Mouse (Mus musculus) heart, adult 8-10 months (tissue): ENCODE results near the gene Ranbp10. TPM values are rescaled to one million over a fixed set of nuclear protein-coding genes. Genes with fewer than 3 reads are reported as not detected.
A peak's percentile ranks its signal among the peaks of the same experiment; 100 is the strongest.
"Not testable (repeated sequence)": the region's sequence is repeated elsewhere in the genome, so short reads cannot be mapped to it uniquely, and the experiment has no call there.

Source experiments
- DNase-seq: peaks from one replicate; pipeline ENCODE4 v3.0.0; 2022; ENCODE audit warnings: low spot score
- total RNA-seq, 4 experiments: library from RNA; stranded (reverse); gene quantifications; 2 replicates each; pipeline ENCODE4 v1.2.4; 2022

The Ranbp10 gene
- total RNA-seq, 4 experiments from 2014 or later = 17.4 to 20.0 (median 18.7) TPM

DNA sequence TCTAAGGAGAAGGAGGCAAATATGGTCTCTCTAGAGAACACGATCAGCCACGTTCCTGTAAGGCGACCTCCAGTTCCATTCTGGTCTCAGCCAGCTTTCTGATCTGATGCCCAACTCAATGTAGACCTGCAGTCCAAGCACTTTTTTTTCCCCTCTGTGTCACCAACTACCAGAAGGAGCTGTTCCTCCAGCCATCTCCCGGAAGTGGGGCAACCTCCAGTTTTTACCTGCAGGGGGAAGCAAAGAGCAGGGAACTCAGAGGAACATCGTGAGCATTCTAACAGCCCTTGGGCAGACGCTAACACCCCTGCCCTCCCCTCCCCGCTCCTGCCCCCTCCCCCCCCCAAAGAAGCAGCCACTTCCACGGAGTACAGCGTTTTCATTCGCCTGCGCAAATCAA lies 8.2 kb upstream of the Ranbp10 start:
- peak; percentile 78 for DNase-seq

DNA sequence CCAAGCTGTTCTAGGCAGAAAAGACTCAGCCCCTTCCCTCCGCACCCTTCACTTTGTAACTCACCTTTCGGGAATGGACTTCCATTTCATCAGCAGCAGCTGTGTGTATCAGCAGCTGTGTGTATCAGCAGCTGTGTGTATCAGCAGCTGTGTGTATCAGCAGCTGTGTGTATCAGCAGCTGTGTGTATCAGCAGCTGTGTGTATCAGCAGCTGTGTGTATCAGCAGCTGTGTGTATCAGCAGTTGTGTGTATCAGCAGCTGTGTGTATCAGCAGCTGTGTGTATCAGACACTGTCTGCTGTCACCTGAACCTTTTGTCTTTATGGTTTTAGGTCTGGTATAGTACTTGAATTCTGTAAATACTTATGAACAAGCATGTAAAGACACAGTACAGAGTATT lies 6.6 kb upstream of the Ranbp10 start:
- not testable (repeated sequence) for DNase-seq

DNA sequence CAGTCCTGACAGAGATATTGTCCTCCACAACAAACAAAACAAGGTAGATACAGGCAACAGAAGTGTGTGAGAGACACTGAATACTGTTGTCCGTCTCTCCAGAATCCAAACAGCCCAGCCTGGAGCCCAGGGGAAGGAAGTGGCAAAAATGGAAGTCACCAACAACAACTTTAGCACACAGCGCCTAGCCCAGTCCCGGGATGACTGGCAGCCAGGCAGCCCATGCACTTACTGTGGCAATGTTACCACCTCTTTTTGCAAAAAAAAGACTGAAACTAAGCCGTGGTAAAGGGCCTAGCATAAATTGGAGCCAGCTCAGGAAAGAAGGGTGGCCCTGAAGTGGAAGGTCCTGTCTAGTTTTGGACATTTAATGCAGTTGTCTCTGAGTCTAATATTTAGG lies 771 bp downstream of the Ranbp10 start:
- DNase-seq = no peak

DNA sequence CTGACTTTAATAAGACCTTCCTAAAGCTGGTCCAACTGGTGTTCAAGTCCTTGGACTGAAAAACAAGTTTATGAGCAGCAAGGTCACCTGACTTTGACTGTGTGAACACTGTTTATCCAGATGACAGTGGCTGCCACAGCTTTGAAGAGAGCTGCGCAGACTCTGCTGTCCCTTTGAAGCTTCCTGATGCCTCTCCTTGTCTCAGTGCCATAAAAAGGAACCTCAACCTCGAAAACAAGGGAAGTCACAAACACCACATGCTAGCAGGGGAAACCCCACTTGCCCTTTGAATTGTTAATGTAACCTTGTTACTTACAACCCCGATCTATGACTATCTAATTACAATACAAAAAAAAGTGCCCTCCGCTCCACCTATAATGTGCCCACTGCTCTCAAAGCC lies 1.6 kb downstream of the Ranbp10 start:
- DNase-seq = no peak

DNA sequence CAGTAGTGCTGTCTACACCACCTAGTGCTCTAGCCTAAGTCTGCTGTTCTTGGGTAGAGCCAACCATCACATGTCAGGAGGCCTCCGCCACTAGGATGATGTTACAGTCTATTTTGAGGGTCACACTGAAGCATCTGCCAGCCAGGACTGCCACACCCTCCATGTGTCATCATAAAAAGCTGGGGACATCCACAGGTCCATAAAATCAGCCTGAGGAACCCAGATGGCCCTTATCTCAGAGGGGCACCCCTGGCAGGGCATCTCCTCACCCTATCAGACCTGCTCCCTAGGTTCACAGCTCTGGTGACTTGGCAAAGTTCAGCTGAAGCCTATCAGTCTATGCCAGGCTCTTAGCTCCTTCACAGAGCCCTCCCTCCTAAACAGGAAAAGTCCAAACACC lies 6.2 kb downstream of the Ranbp10 start:
- DNase-seq = peak; percentile 49

DNA sequence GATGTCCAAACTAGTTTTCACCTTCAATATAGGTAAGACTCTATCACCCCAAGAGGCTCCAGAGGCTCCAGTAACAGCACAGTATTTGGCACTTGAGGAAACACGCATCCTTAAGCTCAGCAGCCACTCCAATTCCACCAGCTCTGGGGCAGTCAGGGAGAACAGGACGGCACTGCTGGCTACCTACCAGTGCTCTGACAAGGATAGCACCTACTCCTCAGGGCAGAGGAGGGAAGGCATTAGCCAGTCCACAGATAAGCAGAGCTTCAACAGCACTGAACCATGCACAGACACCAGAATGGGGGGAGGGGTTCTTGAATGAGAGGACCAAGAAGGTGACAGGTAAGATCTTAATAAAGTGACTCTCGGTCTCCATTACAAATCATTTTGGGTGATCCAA lies 7.5 kb downstream of the Ranbp10 start:
- no peak for DNase-seq

DNA sequence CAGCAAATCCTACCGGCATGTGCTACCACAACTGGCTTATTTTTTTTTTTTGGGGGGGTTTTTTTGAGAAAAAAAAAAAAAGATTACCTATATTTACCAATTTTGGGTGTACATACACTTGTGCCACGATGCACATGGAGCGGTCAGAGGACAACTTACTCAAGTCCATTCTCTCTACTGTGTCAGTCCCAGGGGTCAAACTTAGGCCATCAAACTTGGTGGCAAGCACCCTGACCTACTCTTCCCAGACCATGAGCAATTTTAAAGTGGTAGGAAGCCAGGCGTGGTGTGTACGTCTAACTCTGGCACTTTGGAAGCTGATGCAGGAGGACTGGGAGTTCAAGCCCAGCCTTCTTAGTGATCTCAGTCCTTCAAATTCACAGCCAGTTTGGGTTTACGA lies 13.9 kb downstream of the Ranbp10 start:
- no peak for DNase-seq

DNA sequence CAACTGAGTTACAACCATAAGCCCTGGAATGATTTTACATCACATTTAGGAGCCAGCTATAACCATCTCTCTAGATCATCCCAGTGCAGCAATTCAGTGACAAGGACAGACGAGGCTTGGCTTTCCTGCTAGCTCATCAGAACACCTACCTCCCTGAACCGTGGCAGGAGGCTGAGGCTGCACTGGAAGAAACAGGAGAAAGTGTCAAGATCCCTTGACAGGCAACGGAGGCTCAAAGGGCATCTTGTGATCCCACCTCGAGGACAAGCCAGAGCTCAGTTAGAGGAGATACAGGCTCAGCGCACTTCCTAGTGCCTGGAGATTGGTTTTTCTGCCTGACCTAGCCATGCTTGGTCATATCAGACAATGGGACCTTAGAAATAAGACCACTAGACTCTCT lies 14.6 kb downstream of the Ranbp10 start:
- no peak for DNase-seq

DNA sequence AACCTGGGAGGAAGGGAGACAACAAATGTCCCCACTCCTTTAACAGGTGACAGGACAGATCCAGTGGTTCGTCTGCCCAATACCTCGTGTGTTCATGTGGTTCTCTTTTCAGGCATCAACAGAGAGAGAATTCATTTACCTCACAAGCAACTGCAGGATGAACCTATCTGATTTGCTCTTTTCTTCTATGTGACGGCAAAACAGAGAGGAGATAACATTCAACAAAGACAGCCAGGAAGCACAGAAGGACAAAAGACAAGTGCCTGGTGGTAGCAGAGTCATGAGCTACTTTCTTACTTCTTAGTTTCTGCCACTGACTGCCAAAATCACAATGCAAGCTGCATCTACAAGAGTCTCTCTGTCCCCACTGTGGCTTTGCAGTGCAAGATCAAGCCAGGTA lies 15.6 kb downstream of the Ranbp10 start:
- DNase-seq = no peak

DNA sequence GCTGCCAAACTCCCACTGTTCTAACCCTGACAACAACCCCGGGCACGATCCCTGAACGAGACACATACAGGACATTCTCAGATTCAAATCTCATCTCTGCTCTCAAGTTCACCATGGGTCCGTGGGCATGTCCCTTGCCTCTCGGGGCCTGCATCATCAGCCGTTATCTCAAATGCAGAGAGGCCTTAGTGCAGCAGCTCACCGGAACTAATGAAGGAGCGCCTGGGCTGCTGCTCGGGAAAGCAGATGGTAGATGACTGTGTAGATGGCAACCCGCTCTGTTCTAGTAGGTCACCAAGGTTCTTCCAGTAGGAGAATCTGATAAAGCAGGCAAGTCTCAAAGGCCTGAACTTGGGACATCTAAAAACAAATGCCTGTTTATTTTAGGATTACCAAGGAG lies 16.1 kb downstream of the Ranbp10 start:
- no peak for DNase-seq

DNA sequence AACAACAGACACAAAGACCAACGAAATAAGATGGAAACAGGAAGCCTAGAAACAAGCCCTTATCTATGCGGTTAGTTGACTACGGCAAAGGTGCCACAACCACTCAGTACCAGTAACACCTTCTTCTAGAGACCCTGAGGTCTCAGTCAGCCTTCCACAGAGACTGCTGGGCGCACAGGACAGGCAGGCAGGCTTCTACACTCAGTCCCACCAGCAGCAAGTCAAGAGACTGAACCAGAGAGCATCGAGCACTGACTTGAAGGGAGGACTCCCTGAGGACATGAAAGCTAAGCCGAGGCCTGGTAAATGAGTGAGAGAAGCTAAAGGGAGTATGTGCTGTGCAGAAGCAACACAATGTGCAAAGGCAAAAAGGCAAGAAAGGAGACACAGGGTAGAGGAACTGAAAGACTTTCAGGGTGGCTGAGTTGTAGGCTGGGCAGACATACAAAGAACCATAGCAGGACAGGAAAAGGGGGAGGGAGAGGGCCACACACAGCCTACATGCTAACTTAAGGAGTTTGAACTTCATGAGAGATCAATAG lies 16.8 kb downstream of the Ranbp10 start:
- no peak for DNase-seq

DNA sequence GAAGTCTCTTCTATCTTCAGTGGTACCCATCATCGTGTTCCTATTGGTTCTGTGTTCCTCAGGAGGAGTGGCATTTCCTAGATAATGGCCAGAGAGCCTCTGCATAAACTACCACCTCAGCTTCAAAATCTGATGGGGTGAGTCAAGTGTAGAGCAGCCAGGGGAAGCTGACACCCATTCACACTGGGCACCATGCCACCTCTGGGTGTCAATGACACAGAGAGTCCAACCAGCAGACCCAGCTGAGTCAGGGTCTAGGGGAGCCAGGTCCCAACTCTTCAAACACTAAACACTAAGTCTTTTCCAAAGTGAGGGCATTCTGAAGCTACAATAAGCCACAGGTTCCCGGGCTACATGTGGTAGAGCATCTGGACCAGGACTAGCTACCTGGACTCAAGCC lies 18.7 kb downstream of the Ranbp10 start:
- DNase-seq = no peak

DNA sequence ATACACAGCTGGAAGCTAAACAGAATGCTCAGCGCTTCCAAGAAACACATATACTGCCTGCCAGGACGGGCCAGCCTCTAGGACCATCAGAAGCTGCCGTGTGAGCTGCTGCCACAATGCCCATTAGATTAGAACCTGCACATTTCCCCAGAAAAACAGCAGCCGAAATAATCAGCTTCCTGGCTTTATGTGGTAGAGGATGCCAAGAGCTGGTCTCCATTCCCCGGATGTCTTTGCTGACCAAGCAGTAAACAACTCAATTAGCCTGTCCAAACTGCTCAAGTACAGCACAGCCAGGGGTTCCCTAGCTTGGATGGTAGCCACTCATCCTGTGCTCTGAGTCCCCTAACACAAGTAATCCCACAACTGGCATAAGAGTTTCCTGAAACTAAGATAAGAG lies 19.4 kb downstream of the Ranbp10 start:
- DNase-seq = no peak

DNA sequence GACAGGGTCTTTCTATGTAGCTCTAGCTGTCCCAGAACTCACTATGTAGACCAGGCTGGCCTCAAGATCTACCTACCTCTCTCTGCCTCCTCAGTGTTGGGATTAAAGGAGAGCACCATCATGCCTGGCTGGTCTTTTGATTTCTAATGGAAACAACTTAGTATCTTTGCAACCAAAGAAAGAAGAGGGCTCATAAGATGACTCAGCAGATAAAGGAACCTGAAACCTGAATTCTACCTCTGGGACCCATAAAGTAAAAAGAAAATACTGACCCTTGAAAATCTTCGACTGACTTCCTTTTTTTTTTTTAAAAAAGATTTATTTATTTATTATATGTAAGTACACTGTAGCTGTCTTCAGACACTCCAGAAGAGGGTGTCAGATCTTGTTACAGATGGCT lies 21.2 kb downstream of the Ranbp10 start:
- no peak for DNase-seq

DNA sequence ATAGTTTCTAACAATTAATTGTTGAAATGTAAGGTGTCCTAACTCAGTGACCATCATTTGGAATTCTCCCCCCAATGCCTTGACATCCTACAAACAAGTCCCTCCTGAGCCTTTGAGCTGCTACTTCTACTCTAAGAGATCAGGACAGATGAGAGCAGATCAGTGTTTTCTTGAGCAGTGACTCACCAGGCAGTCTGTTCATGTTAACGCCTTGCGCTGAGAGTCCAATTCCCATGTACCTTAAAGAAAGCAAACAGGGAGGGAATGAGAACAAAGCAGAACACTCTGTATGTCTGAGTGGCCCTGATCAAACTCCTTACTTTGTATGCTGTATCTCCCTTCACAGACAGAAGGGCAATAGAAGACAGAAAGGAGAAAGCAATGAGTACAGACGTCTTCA lies 21.8 kb downstream of the Ranbp10 start:
- DNase-seq = no peak

DNA sequence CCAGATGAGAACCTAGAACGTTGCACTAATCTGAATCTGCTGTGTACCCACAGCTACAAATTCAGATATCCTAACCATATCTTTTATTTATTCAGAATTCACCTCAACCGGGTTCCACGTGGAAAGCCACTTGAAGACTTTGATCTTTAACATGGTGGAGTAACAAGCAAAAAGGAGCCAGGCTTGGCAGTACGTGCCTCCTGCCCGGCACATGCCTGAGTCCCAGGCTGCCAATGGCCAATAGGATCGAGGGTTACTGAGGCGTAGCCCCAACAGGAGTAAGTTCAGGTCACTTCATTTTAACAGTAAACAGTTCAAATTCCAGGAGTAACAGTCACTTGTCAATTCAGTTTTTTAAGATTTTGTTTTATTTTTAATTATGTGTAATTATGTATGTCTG lies 22.4 kb downstream of the Ranbp10 start:
- DNase-seq = no peak

DNA sequence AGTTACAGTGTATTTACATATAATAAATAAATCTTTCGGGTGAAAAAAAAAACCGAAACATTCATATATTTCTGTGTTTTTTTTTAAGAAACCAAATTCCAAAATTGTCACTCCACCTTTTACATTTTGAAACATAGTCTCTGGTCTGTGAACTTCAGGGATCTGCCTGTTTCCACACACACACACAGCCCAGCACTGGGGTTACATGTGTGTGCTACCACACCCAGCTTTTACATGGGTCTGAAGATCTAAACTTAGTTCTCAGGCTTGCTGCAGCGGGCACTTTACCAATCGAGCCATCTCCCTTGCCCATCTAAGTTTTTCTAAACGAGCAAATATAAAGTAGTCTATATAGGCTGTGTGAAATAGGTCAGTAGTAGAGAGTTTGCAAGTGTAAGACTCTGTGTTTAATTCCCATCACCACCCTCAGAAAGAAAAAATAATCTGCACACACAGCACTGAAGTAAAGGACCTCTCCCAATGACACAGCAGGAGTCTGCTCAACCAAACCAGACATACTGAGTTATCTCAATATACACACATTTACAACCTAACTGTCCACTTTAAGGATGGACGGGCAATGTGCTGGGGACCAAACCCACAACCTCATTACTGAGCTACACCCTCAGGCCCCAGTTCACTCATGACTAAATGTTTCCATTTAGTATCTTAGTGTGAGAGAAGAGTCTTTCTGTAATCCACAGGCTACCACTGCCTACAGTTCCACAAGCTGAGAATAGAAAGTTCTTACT lies 25.8 kb downstream of the Ranbp10 start:
- no peak for DNase-seq

DNA sequence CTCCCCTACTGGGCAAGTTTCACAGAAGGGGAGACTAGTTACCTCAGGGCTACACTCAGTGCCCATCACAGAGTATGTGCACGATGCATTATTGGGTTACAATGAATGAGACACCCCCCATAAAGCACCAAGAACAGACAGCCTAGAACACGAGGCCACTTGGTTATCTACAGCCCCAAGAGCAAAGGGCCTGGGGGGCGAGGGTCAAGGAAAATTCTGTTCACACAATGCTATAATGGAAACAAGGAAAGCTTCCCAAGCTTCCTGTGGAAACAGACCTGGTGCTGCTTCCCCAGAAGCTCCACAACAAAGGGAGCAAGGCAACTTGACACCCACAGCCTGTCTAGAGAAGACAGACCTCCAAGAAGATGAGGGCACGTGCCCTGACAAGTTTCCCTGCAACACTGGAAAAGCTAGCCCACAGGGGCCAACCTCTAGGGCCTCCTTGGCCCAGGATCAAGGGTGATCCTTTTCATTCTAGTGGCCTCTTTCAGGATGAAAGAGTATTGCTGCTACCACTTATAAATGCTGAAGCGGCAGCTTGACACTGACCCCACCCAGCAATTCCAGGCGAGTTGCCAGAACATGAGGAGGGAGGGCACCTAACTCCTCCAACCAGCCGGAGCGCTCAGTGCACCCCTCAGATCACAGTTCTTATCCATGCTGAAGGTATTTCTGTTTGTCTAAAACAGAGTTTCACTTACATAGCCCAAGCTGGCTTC lies 27.9 kb downstream of the Ranbp10 start:
- DNase-seq = peak; percentile 75

DNA sequence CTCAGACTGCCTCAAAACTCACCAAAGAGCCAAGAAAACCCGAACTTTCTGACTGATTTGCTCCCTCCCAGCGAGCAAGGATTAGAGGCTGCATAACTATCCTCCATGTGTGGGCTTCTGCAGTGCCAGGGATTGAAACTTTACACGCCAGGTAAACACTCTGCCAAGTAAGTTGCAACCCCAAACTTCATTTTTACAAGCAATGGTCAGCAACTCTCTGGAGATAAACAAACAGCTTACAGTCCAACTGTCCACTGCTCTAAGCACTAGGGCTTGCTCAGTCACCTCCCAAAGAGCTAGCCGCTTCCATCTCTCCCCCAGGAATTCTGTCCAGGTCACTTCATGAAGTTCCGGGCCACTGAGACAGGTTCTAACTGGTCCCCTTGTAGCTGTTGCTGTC lies 28.7 kb downstream of the Ranbp10 start:
- no peak for DNase-seq

DNA sequence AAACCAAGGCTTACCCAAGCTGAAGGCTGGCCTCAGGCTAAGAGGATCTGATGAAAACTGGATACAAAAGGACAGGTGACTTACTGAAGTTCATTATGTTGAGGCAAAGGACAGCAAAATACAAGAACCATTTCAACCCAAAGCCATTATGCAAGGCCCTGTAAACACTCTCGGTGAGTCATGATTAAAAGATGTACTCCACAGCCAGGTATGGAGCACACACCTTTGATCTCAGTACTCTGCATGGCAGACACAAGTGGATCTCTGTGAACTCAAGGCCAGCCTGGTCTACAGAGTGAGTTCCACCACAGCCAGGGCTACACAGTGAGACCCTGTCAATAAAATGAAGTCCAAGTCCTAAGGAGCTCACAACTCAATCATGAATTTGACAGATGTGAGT lies 31.4 kb downstream of the Ranbp10 start:
- no peak for DNase-seq

DNA sequence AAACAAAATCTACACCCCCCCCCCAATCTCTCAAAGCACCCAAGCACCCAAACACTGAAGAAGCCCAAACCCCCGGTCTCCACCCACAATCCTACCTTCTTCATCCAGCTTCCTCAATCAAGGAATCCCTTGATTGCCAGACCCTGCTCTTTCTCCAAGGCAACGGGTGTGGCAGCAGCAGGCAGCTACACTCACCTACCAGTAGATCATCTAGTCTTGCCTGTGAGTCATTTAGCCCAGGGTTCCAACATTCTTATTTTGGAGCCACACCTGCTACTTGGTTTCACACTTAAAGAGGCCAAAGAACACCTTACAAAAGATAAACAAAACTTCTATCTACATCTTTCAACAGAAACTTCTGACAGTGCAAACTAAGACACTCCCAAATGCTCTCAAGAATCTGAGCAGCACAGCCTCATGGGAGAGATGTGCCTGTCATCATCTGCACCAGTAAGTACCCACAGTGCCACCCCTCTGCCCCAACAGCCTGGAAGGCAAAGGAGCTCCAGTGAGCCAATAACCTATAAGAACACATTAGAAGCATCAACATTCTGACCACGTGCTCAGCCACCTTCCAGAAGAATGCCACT lies 33.0 kb downstream of the Ranbp10 start:
- DNase-seq = no peak

DNA sequence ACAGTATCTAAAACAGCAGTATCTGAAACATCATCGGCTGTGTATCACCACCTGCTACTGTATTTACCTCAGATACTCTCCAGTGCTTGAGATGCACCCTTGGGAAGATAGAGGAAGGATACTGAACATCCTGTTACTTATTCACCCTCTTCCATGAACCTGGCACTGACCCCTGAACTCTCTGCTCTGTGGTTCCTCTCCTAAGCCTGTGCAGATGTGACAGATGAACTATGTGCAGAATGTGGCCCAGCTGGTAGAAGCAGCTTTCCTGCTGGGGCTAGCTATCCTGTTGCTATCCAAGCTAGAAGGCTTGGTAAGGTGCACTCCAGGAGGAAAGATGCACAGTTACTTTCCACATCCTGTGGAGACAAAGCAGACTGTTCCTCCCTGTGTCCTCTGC lies 33.8 kb downstream of the Ranbp10 start:
- no peak for DNase-seq

DNA sequence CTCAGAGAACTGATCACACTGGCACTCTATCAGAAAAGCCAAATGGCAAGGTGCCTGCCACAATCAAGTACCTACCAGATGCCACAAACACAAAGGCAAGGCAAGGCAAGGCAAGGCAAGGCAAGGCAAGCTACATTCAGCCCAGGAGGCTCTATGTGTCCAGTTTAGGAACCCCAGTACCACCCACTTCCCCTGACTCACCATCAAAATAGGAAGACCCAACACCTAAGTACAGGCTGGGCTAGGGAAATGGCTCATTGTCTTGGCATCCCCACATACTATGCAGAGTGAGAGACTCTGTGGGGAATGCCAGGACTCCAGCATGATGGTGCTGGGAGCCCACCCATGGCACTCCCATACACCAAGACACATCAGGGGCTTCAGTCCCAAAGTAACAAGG lies 37.5 kb downstream of the Ranbp10 start:
- no peak for DNase-seq
